Mouse (Mus musculus) liver, adult 2 months (tissue): ENCODE measurements at regions not wholly inside any gene's neighbourhood (a gene's known extent, or its start where the extent isn't known, plus 50 kb on each side); places are given as distances from the start of the nearest gene placed in this dataset.

ENCODE experiments used
- CTCF ChIP-seq: fragments of 200-500 bp; IDR thresholded peaks from 2 replicates; pipeline ENCODE4 v1.5.1; 2011; ENCODE audit warnings: low read depth, low read length, control low read depth
- POLR2A ChIP-seq: fragments of 200-500 bp; IDR thresholded peaks from 2 replicates; pipeline ENCODE4 v1.6.1; 2011; ENCODE audit warnings: low read length, control low read depth; ENCODE audit not compliant: insufficient read depth; ENCODE audit errors: extremely low read depth

- TF ChIP-seq CTCF (no peak), POLR2A (no peak)
These were observed 169.2 kb upstream of the Camk1g start for GRCm38 (mm10) chr1:193539261-193539660.
